Mouse (Mus musculus): ENCODE data around the gene Rnf213. TPM values are rescaled to one million over a fixed set of nuclear protein-coding genes. Genes with fewer than 3 reads are reported as not detected.

Gene Rnf213
- total RNA-seq, 2 experiments from 2014 or later, result 5.7 to 6.6 TPM

DNA sequence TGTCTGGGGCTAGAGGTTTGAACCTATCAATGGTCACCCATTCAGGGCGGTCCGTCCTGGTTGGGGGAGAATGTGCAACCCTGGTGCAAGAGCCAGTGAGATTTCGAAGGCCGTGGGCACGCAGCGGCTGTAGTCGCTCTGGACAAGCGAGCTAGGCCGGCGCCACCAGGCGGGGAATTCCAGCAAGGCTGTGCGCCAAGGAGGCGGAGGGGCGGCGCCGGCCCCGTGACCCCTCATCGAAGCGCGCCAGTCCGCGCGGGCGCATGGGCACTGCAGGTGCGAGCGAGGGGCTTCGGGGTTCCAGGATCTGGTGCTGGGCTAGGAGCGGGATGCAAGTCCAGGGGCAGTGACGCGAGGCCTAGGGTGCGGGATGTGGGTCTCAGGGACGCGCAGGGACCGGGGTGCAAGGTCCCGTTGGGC is 3.0 kb upstream of the Rnf213 start:
- DNase-seq (ENCODE audit: low spot score), result peak; percentile 84

DNA sequence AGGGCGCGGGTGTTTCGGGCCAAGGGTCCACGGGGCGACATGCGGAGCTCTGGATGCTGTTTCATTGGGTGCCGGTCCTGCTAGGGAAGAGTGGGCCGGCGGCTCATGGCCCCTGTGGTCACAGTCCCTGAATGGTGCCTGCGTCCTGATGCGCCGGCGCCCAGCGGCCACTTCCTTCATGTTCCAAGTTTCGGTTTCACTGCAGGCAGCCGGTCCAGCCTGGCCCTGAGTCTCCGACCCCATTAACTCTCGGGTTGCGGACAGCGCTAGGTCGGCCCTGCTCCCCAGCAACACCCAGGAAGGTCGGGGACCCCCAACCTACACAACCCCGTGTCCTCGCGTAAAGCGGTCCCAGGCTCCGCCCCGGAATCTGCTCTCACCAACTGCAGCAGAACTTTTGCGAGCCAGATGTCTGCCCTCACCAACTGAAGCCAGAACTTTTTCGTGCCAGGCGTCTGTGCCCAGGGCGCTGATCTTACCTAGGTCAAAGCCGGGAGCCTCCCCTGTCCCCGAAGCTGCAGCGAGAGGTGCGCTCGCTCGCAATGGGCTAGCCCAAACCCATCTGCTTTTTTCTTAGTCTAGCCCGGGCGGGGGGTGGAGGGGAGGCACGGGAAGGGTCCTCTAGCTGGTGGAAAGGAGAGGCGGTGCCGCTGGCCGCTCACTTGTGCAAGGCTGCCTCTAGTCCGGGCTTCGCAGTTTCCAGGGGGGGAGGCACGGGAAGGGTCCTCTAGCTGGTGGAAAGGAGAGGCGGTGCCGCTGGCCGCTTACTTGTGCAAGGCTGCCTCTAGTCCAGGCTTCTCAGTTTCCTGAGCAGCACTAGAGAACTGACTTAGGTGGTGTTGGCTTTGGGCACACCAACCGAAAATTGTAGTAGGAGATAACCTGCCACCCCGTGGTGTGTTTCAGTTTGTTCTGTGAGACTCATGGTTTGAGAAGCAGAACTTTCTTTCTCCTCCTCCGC is 2.3 kb upstream of the Rnf213 start:
- DNase-seq (ENCODE audit: low spot score), result peak; percentile 80

DNA sequence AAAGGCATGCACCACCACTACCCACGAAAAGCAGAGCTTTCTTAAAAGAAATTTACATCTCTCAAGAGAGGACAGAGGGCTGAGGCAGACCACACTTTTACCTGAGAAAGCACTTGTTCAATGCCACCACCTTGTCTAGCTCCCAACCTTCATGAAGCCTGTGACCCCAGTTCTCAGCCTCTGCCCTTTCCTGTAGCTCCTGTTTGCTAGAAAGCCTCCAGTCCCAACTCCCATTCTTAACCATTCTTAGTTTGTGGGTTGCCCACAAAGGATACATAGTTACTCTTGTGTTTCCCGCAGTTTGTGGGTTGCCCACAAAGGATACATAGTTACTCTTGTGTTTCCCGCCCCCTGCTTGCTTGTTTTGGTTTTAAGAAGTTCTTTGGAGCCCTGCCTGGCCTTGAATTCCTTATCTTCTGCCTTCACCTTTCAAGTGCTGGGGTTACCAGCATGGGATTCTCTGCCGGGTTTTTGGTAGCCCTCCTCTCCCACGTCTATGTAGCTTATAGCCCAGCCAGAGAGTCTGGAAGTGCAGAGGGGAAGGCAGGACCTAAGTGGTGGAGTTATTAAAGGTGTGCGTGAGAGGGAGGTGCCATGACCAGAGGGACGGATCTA is 1.4 kb upstream of the Rnf213 start:
- DNase-seq (ENCODE audit: low spot score), result no peak

DNA sequence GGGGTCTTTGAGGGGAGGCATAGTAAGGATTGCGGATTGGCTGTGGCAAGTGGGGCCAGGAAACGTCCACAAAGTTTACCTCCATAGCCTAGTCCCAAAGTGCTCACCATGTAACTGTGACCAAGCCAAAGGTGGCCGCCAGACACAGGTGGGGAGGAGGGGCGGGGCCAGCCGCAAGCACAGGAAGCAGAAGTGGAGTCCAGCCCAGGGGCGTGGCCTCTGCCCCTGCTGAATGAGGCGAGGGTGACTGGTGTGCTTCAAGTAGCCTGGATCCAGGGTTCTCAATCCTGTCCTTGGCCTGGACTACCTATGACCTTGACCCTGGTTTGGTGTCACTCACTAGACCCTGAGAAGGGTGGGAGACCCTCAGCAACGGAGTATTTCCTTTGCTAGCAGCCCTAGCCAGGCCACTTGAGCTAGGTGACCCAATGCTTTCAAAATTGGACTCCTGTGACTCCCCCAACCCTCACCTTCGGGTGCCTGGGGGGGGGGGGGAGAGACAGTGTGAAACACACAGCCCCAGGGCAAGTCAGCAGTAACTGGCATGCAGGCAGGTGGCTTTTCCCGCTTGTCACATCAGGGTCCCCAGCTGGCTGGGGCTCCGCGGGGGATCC is 792 bp upstream of the Rnf213 start:
- peak; percentile 25 for DNase-seq (ENCODE audit: low spot score)

DNA sequence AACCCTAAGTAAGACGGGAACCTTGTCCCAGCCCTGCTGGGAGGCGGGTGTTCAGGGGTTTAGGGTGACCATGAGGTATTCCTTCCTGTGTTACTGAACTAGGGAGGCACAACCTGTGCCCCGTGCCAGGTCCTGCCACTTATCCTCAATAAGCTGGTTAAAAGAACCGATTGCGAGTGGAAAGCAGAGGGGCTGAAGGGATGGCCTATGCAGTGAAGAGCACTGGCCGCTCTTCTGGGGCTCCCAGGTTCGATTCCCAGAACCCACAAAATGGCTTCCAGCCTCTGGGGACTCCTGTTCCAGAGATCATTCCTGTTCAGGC is 544 bp downstream of the Rnf213 start:
- DNase-seq (ENCODE audit: low spot score), result no peak

DNA sequence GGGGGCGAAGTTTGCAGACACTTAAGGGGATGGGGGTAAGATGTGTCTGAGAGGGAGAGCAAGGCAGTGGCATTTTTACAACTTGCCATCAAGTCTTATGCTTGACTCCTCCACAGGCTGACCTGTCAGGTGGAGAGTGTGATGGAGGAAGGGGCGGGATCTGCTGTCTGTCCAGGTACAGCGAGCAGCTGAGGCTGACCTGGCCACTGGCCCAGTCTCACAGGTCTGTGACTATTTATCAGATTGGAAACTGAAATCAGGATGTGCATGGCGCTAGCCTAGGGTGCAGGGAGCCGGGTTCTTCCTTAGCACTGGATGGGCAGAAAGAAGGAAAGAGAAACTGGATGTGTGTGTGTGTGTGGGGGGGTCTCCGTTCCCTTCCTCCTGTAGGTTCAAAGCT is 1.3 kb downstream of the Rnf213 start:
- DNase-seq (ENCODE audit: low spot score), result no peak

DNA sequence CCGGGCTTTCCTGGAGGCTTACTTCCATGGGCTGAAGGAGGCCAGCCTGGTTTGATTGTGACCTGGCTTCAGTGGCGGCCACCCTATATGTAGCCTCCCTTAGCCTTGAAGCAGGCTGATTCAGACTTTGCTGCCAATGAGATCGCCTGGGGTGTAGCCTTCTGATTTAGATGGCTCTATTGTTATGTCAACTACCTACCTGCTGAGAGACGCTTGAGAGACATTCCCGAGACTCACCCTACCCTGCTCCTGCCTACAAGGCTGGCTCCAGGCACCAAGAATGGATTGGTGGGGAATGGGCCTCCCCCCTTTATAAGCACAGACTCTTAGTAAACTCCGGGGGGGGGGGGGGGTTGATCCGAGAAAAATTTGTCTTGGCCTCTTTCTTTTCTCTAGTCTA is 2.5 kb downstream of the Rnf213 start:
- no peak for DNase-seq (ENCODE audit: low spot score)

DNA sequence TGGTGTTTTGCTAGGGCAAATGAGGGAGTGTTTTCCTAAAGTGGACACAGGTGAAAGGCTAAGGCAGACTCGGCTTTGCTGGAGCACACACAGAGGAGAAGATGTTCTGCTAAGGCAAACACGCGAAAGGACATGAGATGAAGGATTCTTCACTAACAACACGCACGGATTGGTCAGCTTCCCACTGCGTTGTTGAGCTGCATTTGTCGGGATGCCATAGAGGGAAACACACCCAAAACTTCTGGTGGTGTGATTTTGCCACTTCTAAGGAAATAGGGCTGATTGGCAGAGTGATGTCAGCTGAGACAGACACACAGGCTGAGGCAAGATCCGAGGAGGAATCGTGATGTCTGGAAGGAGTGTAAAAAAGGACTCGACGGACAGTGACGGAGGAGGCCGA is 3.0 kb downstream of the Rnf213 start:
- DNase-seq (ENCODE audit: low spot score), result no peak

DNA sequence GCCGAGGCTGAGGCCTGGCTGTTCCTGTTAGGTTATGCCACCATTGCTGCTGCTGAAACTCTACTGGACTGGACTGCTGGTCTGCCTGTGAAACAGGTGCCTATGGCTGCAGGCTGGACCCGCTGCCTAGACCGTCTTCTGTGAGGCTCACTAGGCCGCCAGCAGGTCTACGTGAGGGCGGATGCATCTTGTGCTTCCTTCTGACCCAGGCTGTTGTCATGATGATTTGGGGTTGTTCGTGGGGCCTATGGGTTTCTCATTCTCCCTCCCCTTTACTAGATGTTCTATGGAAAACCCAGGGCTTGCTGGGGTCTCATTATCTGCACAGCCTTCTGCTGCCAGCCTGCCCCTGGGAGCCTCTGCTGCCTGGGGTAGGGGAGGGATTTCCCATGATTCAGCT is 3.6 kb downstream of the Rnf213 start:
- no peak for DNase-seq (ENCODE audit: low spot score)

DNA sequence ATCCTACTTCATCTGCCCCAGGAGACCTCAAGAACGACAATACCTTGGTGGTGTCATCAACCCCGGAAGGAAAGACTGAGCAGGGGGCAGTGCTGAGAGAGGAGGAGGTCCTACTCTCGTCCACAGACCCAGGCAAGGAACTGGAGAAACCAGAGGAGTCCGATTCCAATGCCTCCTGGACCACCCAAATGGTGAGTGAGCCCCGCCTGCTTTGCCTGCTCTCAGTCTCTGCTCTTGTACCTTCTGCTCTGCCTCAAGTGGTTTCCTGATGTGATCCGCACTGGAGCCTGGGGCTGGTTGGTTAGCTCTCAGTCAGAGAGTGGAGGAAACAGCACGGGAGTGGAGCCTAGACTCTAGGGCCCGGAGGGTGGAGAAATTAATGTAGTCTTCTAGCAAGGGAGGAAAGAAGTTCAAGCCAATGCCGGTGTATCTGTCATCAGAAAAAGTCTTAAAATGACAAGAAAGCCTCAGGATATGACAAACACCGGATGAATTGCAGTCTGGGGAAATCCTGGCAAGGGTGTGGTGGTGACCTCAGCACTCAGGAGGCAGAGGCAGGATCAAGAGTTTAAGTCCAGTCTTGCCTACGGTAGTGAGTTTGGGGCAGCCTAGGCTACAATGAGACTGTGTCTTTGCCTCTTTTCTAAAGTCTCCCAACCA is 9.7 kb downstream of the Rnf213 start:
- no peak for DNase-seq (ENCODE audit: low spot score)

DNA sequence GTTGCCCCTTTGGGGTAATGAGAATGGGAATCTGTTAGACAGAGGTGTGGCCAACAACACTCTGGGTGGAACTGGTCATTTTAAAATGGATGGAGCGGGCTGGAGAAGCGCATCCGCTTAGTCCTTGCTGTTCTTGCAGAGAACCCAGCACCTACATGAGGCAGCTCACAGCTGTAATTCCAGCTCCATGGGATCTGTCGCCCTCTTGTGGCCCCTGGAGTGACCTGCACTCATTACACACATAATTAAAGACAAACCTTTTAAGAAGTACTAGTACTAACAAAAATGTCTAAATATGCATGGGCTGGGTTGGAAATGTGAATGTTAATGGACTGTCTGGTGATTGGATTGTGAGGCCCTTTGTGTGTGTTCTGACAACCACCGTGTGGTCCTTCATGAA is 11.7 kb downstream of the Rnf213 start:
- no peak for DNase-seq (ENCODE audit: low spot score)

DNA sequence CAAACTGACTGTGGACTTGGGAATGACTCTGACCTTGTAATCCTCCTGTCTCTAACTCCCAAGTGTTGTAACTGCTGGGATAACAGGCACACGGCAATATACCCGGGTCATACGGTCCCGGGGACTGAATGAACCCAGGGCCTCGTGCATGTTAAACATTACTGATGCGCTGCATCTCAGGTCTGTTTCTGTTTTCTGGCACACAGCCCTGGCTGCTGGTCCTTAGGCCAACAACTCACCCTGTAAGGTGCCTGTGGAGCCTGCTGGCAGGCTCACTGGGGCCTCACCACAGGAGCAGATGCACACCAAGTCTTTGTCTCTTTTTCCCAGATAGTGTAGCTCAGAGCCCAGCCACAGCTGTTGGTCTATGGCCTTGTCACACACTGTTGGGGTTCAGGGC is 14.5 kb downstream of the Rnf213 start:
- DNase-seq (ENCODE audit: low spot score), result no peak

DNA sequence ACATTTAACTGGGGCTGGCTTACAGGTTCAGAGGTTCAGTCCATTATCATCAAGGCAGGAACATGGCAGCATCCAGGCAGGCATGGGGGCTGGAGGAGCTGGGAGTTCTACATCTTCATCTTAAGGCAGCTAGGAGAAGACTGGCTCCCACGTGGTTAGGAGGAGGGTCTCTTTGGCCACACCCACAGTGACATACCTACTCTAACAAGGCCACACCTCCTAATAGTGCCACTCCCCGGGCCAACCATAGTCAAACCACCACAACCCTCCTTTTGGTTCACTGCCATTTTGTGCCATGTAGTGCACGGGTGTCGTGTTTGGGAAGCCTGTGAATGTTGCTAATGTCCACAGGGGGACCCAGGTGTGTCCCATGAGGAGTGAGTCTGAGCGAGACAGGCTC is 15.1 kb downstream of the Rnf213 start:
- no peak for DNase-seq (ENCODE audit: low spot score)

DNA sequence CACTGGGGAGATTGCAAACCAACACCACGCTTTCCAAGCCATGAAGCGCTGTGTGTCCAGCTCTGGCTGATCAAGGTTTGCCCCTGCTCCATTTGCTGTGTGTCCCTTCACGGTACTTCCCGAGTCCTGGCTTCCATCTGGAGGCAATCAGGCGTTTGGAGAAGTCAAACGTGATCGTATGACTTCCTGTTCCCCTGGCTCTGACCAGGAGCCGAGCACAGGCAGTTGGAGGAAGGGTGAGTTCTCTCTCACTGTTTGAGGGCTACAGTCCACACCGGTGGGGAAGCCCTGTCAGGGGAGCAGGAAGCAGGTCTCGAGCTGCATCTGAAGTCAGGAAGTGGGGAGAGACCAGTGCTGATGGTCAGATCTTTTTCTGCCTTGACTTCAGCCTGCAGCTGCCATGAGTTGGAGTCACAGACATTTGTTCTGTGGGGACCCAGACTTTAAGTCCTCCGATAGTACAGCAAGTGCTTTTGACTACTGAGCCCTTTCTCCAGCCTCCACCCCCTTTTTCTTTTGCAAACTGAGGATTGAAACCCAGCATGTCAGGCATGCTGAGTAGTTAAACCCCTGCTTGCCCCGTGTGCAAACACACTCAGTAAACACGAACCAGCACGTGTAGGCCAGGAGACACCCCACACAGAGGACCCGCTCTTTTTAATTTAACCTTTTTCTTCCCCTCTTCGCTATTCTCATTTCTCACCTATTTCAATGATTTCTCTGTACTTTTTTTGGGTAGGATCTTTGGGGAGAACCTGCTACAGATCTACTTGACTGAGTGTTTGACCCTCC is 26.6 kb downstream of the Rnf213 start:
- DNase-seq (ENCODE audit: low spot score), result no peak

DNA sequence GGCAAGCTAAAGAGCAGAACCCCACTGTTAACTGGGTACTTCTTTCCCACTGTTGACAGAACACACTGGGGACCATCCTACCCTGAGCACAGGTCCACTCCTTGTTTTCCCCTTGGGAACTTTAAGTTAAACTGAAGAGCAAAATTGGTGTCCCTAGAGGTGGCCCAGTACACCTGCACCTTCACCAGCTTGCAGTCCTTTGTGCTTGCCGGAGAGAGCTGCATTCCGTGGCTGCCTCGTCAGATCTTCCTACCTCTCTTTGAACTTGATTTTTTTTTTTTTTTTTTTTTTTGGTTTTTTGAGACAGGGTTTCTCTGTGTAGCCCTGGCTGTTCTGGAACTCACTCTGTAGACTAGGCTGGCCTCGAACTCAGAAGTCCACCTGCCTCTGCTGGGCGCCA is 27.5 kb downstream of the Rnf213 start:
- DNase-seq (ENCODE audit: low spot score), result no peak

DNA sequence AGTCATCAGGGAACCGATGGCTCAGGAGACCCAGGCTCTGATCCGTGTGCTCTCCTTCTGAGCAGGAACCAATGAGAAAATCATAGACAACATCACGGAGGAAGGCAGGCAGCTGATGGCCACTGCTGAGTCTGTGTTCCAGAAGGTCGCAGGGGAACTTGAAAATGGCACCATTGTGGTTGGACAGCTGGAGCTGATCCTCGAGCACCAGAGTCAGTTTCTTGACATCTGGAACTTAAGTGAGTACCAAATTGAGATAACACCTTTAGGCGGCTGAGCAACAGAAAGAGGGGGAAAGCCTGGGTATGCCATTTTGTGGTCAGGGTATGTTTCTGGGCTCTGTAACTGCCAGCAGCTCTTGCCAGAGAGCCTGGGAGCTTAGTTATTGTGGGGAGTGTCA is 34.5 kb downstream of the Rnf213 start:
- no peak for DNase-seq (ENCODE audit: low spot score)

DNA sequence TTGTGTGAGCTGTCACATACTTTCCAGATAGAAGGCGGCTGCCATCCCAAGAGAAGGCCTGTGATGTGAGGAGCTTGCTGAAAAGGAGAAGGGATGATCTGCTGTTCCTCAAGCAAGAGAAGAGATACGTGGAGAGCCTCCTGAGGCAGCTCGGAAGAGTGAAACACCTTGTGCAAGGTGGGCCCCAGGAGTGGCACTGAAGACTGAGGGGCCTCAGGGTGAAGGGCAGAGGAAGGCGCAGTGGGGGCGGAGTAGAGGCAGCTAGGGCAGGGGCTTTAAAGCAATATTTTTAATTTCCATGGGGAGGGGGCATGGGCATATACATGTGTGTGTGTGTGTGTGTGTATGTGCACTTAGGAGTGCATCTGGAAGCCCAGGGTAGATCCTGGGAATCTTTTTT is 35.1 kb downstream of the Rnf213 start:
- DNase-seq (ENCODE audit: low spot score), result no peak

DNA sequence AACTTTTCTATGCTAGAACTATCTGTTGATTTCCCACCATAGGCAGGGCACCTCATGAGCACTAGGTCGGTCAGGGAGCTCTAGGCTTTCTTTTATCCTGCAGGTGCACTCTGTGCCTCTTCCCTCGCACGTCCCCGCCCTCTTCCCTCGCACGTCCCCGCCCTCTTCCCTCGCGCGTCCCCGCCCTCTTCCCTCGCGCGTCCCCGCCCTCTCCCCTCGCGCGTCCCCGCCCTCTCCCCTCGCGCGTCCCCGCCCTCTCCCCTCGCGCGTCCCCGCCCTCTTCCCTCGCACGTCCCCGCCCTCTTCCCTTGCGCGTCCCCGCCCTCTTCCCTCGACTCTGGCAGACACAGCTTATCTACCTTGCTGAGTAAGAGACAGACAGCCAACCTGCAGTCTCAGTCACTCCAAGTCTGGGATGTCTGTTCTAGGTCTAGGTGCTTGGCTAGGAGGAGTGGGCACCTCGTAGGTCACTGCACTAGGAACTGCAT is 35.8 kb downstream of the Rnf213 start:
- peak; percentile 31 for DNase-seq (ENCODE audit: low spot score)

DNA sequence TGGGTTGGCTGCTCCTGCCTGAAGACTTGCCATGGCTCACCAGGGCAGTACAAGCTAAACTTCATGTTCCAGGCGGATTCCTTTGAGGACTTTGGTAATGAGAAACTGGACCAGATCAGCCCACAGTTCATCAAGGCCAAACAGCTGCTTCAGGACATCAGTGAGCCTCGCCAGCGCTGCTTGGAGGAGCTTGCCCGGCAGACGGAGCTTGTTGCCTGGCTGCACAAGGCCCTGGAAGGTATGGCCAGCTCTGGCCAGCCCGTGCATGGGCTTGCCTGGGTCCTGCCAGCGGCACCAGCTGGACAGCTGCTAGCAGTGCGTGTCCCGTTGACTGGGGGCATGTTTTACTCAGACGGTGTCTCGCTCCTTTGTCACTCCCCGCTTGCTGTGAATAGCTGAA is 38.6 kb downstream of the Rnf213 start:
- DNase-seq (ENCODE audit: low spot score), result peak; percentile 79

DNA sequence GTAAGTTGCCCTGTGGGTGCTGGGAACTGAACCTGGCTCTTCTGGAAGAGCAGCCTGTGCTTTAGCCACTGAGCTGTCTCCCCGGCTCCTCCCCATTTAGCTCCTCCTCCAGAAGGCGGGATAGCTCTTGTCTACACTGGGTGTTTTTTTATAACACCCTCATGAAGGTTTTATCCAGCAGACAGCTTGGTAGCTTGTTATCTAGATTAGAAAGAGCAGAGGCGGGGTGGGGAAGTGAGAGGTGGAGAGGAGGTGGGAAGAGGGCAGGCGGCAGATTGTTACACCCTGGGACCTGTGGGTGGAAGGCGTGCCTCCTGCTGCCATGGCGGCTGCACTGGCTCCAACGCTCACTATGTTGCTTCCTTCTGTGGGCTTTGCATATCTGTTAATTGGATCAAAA is 39.8 kb downstream of the Rnf213 start:
- no peak for DNase-seq (ENCODE audit: low spot score)

DNA sequence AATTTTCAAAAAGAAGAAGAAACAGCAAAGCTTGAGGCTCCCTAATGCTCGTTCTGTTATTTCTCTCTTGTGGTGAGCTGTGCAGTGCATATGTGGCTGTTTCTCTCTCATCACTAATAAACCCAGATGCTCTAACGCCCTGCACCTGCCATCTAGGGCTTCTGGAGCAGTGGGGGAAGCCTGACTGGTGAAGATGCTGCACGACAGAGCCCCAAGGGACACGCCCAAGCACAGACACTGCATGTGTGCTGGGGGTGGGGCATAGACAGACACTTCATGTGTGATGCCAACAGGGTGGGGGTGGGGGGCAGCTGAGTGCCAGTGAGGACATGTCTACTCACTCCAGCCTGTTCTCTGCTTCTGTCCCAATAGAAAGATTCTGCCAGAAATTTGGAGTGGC is 41.4 kb downstream of the Rnf213 start:
- DNase-seq (ENCODE audit: low spot score), result no peak

Data from gastrocnemius, adult 18-20 months (tissue).